Mouse (Mus musculus) hindbrain, embryonic 10.5 days (tissue): Measurements from ENCODE around the gene Ism2. TPM values are rescaled to one million over a fixed set of nuclear protein-coding genes. Genes with fewer than 3 reads are reported as not detected.
"Not testable (repeated sequence)": the region's sequence is repeated elsewhere in the genome, so short reads cannot be mapped to it uniquely, and the experiment has no call there.

Experiments used
- DNase-seq: peaks from one replicate; pipeline ENCODE4 v3.0.0-alpha.2; 2017; ENCODE audit warnings: low spot score
- H3K27ac ChIP-seq: fragments of 300-500 bp; sonication (generic); 2 replicates; pipeline ENCODE4 v1.5.1; 2016; ENCODE audit warnings: mild to moderate bottlenecking, moderate library complexity
- H3K27me3 ChIP-seq: fragments of 300-500 bp; sonication (generic); 2 replicates; pipeline ENCODE4 v1.6.1; 2016; ENCODE audit warnings: mild to moderate bottlenecking; ENCODE audit not compliant: poor library complexity, insufficient read depth, severe bottlenecking
- H3K36me3 ChIP-seq: fragments of 300-500 bp; sonication (generic); 2 replicates; pipeline ENCODE4 v1.6.1; 2016; ENCODE audit warnings: mild to moderate bottlenecking, moderate library complexity
- H3K4me1 ChIP-seq: fragments of 300-500 bp; sonication (generic); replicated peaks from 2 replicates; pipeline ENCODE4 v1.6.1; 2016; ENCODE audit warnings: mild to moderate bottlenecking
- H3K4me3 ChIP-seq: fragments of 300-500 bp; sonication (generic); 2 replicates; pipeline ENCODE4 v1.5.1; 2016; ENCODE audit warnings: mild to moderate bottlenecking, moderate library complexity
- H3K9me3 ChIP-seq: fragments of 300-500 bp; sonication (generic); 2 replicates; pipeline ENCODE4 v1.6.1; 2016; ENCODE audit warnings: mild to moderate bottlenecking, moderate library complexity
- WGBS: fragments of 180-500 bp; shearing (Covaris S2); methylation state at CpG from one replicate; pipeline ENCODE4 v1.1.7; 2016; 5-methylcytosine and 5-hydroxymethylcytosine counted together
- polyA plus RNA-seq: library from polyadenylated mRNA; unstranded; fragments of >200 nt; fragmentation: Nextera tagmentation; extraction: Ambion mirVana; gene quantifications from 2 replicates; pipeline ENCODE4 v1.2.1, GENCODE M21; 2016

Ism2 gene
- polyA plus RNA-seq, 1 experiment from 2014 or later, result 0.84 TPM

DNA sequence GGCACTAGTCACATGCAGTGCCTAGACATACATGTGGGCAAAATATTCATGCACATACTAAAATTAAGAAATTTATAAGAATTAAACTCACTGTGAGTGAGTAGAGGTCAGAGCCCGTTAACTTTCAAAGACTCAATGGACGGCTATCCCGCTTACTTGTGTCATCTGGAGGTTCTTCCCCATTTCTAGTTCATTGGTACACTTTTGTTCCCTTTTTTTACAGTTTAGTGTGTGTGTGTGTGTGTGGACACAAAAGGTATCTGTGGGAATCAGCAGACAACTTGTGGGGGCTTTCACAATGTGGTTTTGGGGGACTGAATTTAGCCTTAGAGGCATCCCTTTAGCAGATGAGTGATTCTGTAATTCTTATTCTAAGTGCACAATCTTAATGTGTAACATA is 25.9 kb upstream of the Ism2 start:
- no peaks in the 10 kb centered on the region for H3K27me3 ChIP-seq

DNA sequence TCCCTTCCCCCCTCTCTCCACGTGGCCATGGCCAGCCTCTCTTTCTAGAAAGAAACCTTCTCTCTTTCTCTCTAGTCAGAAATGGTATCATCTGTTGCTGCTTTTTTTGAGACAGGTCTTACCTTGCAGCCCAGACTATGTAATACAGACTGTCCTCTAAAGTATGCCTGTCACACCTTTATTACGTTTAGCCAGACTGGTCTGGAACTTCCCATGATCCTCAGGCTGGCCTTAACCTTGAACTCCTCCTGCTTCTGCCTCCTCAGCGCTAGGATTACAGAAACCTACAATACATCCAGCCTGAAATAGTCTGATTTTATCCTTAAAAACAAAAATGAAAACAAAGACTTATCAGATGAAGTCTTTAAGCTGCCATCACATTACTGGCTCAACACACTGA is 19.7 kb upstream of the Ism2 start:
- Histone ChIP-seq H3K36me3 (peaks cover 9% of the 10 kb centered on the region), H3K27me3 (no peaks in the 10 kb centered on the region), H3K4me3 (no peak overlapping the region), H3K9me3 (no peaks in the 10 kb centered on the region), H3K4me1 (no peaks in the 10 kb centered on the region), H3K27ac (no peak overlapping the region)
- WGBS, result 82% methylated on average over 3 of the region's 3 CpGs
- DNase-seq, result no peak

More for the DNA sequence above, 25.9 kb upstream of the Ism2 start:
- no peak for DNase-seq
- Histone ChIP-seq H3K36me3 (peaks cover 11% of the 10 kb centered on the region; the same call in 1 of the 2 replicates), H3K4me1 (peaks cover 11% of the 10 kb centered on the region), H3K4me3 (no peak overlapping the region), H3K9me3 (no peaks in the 10 kb centered on the region), H3K27ac (no peak overlapping the region)
- 95% methylated on average over 3 of the region's 3 CpGs for WGBS

DNA sequence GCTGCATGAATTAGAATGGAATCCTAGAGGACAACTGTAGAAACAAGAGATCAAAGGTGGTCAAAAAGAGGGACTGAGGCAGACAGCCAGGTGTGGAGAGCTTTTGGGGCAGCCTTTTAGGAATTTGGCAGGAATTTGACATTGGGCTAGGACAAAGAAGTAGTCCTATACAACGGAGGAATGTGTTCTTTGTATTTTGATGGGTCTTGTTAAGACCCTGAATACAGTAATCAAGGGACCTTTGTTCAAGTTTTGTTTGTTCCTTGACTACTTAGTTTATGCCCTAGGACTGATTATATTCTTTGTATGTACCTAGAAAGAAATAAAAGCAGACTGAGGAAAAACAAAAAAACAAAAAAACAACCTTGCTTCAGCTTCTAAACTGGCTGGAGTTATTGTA is 18.4 kb upstream of the Ism2 start:
- no peaks in the 10 kb centered on the region for H3K4me1 ChIP-seq
- H3K27ac ChIP-seq, result no peak overlapping the region
- H3K36me3 ChIP-seq, result peaks cover 12% of the 10 kb centered on the region; the same call in 1 of the 2 replicates
- no peak overlapping the region for H3K4me3 ChIP-seq
- WGBS, result 79% methylated on average over 1 of the region's 1 CpGs
- no peak for DNase-seq
- H3K27me3 ChIP-seq, result no peaks in the 10 kb centered on the region
- no peaks in the 10 kb centered on the region for H3K9me3 ChIP-seq

DNA sequence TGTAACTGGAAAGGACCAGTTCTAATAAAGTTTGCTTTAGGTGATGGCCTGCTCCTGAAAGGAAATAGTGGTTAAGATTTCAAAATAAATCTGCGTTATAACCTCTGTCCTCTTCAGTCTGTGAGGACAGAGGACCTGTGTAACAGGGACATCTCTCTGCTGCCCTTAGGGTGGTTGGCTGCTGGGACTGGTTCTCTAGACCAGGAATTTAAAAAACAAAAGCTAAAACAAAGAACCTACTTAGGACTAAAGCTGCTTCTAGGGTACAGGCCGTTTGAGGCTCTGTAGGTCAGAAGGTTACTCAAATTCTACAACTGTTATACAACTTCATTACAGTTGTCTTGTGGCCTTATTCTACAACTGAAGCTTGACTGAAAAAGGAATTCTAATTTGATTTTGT is 13.6 kb upstream of the Ism2 start:
- Histone ChIP-seq H3K4me3 (no peak overlapping the region), H3K27me3 (no peaks in the 10 kb centered on the region), H3K9me3 (no peaks in the 10 kb centered on the region), H3K27ac (no peak overlapping the region), H3K4me1 (no peaks in the 10 kb centered on the region), H3K36me3 (peaks cover 47% of the 10 kb centered on the region)
- no peak for DNase-seq
- WGBS, result 66% methylated on average over 2 of the region's 2 CpGs

DNA sequence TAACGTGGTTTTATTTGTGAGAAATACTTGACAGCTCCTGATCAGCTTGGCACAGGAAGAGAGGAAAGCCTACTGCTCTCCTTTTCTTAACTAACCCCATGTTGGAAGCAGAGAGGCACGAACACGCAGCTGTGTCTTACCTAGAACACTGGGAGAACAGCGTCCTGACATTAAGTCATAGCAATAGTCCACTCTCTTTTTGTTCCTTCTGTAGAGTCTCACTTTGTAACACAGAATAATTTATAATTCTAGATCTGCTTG is 7.0 kb upstream of the Ism2 start:
- WGBS, result 86% methylated on average over 4 of the region's 4 CpGs
- H3K4me3 ChIP-seq, result not testable (repeated sequence)

DNA sequence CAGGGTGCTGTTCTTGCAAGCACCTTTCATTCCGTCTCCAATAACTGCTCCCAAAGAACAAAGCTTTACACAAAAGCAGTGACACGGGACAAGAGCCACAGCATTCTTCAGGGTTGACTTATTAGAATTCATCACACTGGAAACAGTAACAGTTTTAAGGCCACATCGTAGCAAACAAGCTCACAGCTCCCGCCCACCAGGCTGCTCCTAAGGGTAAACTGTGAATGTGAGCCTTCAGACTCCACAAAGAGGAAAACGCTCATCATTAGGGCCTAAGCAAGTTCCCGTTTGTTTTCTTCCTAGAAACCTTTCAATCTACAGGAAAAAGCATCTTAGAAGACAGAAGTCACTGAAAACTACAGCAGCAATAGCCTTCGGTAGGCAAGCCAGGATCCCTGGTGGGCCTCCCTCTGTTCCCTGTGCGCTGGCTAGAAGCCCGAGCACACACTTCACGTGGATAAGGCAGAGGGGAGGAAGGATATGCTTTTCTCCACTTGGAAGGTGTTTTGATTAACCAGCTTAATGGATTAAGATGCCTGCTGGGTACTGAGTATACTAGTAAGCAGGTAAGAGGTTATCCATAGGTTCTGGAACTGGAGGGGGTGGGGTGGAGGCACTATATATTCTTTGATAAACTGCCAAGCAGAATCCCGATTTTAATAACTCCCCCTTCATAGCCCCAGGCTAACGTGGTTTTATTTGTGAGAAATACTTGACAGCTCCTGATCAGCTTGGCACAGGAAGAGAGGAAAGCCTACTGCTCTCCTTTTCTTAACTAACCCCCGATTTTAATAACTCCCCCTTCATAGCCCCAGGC is 6.5 kb upstream of the Ism2 start:
- 41% methylated on average over 13 of the region's 13 CpGs for WGBS

More for the DNA sequence above, 7.0 kb upstream of the Ism2 start:
- not testable (repeated sequence) for H3K9me3 ChIP-seq, H3K4me1 ChIP-seq, H3K27me3 ChIP-seq, DNase-seq, H3K27ac ChIP-seq
- H3K36me3 ChIP-seq, result peaks cover 24% of the 10 kb centered on the region

DNA sequence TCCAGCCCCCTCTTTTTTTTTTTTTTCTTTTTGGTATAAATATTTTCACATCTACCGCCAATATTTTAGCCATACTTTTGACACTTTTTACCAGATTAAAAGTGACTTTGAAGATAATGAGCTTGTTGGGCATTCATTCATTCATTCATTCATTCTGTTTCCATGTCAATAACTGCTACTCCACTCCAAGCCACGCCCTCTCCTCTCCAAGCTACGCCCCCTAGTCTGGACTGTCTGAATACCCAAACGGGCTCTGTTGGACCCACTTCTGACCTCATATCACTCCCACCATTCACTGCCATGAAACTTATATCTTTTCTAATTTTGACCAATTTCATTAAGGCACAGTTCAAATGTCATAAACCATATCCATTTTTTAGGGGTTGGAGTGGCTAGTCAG is 1.7 kb upstream of the Ism2 start:
- no peak overlapping the region for H3K27ac ChIP-seq
- no peak overlapping the region for H3K4me3 ChIP-seq
- H3K27me3 ChIP-seq, result peaks cover 43% of the 10 kb centered on the region
- 45% methylated on average over 4 of the region's 4 CpGs for WGBS
- no peak for DNase-seq
- peaks cover 26% of the 10 kb centered on the region for H3K4me1 ChIP-seq
- H3K36me3 ChIP-seq, result no peaks in the 10 kb centered on the region
- no peaks in the 10 kb centered on the region for H3K9me3 ChIP-seq

More for the DNA sequence above, 6.5 kb upstream of the Ism2 start:
- peaks cover 13% of the 10 kb centered on the region for H3K27me3 ChIP-seq
- DNase-seq, result no peak
- H3K4me3 ChIP-seq, result no peak overlapping the region
- peaks cover 7% of the 10 kb centered on the region for H3K4me1 ChIP-seq
- H3K36me3 ChIP-seq, result peaks cover 24% of the 10 kb centered on the region
- 0 out of 2 replicates have a peak overlapping the region, but pooled peaks have one; percentile 8 for H3K27ac ChIP-seq
- no peaks in the 10 kb centered on the region for H3K9me3 ChIP-seq

DNA sequence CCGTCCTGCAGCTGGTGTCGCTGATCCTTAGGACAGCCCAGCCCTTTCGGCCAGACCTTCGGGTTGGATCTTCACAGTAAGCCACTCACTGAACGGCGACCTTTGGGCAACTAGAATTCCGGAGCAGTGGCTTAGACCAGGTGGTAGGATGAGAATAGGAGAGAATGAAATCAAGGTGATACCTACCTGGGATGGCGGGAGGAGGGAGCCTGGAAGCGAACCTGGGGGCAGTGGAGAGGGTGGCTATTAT is 861 bp upstream of the Ism2 start:
- whole genome bisulfite sequencing, result 2% methylated on average over 9 of the region's 9 CpGs
- Histone ChIP-seq H3K27me3 (peaks cover 43% of the 10 kb centered on the region), H3K36me3 (no peaks in the 10 kb centered on the region), H3K27ac (no peak overlapping the region), H3K4me1 (peaks cover 19% of the 10 kb centered on the region), H3K9me3 (no peaks in the 10 kb centered on the region), H3K4me3 (peak overlapping the region; percentile 71)
- no peak for DNase-seq

DNA sequence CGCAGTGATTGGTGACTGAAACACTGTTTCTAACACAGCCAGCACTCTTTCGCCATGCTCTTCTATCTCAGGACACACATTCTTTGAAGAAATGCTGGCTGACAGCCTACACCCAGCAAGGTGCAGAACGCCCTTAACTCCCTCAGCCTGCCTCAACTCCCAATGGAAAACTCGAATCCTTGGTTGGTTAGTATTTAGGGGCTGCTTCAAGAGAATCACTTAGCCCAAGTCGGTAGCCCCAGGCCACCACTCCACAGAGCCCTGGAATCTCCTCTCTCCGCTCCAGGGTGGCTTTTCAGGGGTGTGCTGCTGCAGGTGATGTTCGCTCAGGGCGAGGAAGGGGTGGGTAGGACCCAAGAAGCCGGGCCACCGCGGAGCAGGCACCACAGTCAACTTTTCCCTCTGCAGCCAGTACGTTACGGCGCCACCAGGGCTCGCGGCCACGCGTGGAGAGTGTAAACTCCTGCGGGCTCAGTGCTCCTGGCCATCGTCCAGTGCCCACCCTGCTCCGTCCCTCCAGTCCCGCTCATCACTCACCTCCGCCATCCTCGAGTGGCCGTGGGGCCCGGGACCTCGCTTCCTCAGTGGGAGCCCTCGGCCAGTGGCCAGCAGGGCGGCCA is 358 bp downstream of the Ism2 start:
- Histone ChIP-seq H3K36me3 (no peaks in the 10 kb centered on the region), H3K4me1 (peaks cover 19% of the 10 kb centered on the region), H3K9me3 (no peaks in the 10 kb centered on the region), H3K4me3 (peak overlapping the region; percentile 71), H3K27me3 (peaks cover 43% of the 10 kb centered on the region), H3K27ac (peak overlapping the region; percentile 83)
- peak; percentile 22 for DNase-seq
- WGBS, result 9% methylated on average over 29 of the region's 29 CpGs

DNA sequence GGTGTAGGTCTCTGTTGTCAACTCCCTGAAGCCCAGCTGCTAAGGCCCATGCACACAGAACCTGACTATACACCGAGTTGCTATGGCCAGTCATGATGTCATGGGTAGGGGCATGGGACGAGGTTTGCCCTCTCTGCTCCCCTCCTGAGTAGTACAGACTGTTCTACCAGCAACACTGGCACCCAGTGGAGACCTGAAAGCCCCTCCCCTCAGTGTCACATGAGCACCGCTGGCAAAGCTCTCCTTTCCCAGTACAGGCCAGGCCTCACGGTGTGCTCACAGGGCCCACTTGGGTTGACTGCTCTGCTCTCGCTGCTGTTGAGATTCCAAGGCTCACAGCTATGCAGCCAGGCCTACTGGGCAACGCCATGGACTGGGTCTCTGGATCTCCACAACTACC is 5.6 kb downstream of the Ism2 start:
- Histone ChIP-seq H3K27me3 (peaks cover 10% of the 10 kb centered on the region), H3K4me3 (no peak overlapping the region), H3K27ac (no peak overlapping the region), H3K4me1 (peaks cover under 1% of the 10 kb centered on the region), H3K9me3 (no peaks in the 10 kb centered on the region), H3K36me3 (no peaks in the 10 kb centered on the region)
- 72% methylated on average over 6 of the region's 6 CpGs for WGBS
- no peak for DNase-seq

DNA sequence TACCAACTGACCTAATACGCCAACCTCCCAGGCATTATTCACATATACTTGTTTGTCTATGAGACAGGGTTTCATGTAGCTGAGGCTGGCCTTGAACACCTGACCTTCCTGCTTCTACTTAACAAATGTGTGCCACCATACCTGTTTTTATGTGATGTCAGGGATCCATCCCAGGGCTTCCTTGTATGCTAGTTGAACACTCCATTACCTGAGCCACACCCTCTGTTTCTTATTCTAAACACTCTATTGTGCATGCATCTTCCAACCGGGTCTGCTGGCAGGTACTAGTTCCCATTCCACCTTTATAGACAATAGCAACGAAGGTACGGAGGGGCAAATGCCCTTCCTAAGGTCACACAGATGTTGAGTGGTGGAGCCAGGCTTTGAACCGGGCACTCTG is 10.4 kb downstream of the Ism2 start:
- no peaks in the 10 kb centered on the region for H3K9me3 ChIP-seq
- H3K27me3 ChIP-seq, result no peaks in the 10 kb centered on the region; the same call in 1 of the 2 replicates
- no peak for DNase-seq
- no peaks in the 10 kb centered on the region; the same call in 1 of the 2 replicates for H3K4me1 ChIP-seq
- H3K36me3 ChIP-seq, result no peaks in the 10 kb centered on the region
- no peak overlapping the region for H3K27ac ChIP-seq
- WGBS, result 91% methylated on average over 5 of the region's 5 CpGs
- H3K4me3 ChIP-seq, result no peak overlapping the region

DNA sequence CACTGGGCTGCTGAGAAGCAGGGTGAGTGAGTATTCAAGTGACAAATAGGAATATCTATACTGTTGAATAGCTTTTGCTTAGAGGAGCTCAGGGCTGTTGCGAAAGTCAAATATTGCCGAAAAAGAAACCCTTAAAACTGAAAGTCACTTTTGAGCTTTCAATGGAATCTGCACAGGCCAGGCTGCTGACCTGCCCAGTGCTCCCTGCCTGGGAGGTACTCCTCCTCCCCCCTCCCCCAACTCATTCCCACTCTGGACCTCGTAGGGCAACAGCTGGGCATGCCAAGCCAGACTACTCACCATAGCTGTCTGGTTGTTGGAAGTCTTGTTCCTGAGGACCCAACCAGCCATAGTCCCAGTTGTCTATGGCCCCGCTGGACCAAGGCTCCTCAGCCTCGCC is 14.8 kb downstream of the Ism2 start:
- Histone ChIP-seq H3K9me3 (no peaks in the 10 kb centered on the region), H3K4me1 (peaks cover 4% of the 10 kb centered on the region; the same call in 1 of the 2 replicates), H3K27me3 (no peaks in the 10 kb centered on the region), H3K4me3 (no peak overlapping the region), H3K27ac (no peak overlapping the region), H3K36me3 (no peaks in the 10 kb centered on the region; the same call in 1 of the 2 replicates)
- WGBS, result 90% methylated on average over 5 of the region's 5 CpGs
- DNase-seq, result no peak

DNA sequence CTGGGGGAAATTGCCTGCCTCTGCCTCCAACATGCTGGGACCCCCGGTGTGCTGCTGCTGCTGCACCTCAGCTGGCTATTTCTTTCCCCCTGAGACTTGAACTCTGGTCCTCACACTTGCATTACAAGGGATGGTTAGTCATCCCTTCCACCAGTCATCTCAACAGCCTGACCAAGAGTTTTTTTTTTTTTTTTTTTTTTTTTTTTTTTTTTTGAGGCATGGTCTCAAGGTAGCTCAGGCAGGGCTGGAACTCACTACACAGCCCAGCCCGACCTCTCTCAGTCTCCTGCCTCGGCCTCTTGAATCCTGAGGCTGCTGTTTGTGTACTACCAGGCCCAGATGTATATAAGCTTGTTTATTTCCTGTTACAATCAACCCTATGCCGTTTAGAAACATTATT is 15.2 kb downstream of the Ism2 start:
- H3K4me3 ChIP-seq, result no peak overlapping the region
- DNase-seq, result no peak
- 76% methylated on average over 4 of the region's 4 CpGs for WGBS
- H3K36me3 ChIP-seq, result no peaks in the 10 kb centered on the region; the same call in 1 of the 2 replicates
- peaks cover 8% of the 10 kb centered on the region; the same call in 1 of the 2 replicates for H3K4me1 ChIP-seq
- no peaks in the 10 kb centered on the region for H3K27me3 ChIP-seq
- H3K9me3 ChIP-seq, result no peaks in the 10 kb centered on the region
- H3K27ac ChIP-seq, result no peak overlapping the region
